Comparison of ENCODE assay signal across 19 mouse cellular contexts in the genomic region with DNA sequence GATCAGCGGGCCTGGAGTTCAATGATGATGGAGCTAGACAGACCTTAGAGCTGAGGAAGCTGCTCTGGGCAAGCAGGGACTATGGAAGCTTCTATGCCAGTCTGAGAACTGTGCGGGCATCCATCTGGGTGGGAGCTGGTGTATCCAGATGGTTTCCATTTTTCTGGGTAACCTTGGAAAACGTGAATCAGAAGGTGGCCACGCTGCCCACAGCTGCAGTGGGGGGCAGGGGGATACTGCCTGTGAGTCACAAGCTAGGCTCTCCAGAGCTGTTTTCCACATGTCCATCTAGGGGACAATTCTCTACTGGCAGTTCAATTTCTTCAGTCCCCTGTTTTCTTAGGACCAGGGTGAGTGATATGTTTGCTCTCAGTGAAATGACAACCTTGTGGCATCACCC. TPM values are rescaled to one million over a fixed set of nuclear protein-coding genes. Genes with fewer than 3 reads are reported as not detected.
DNase-seq lines count a peak whose midpoint lies in the region; ATAC-seq and TF ChIP-seq lines count a peak whose summit lies in the region.
"Had no signal": no experiment of that assay in that cellular context is flagged by ENCODE, and none has a peak within 500 bp of the region (broad histone marks: within the 10 kb centered on the region; RNA-seq: fewer than 3 reads in every experiment).

No protein-coding gene starts in this region.

- no peak overlapping the region for H3K9ac ChIP-seq in hindbrain, embryonic 14.5 days
- H3K9ac ChIP-seq: forebrain, embryonic 12.5 days; kidney, embryonic 15.5 days; liver, postnatal 0 days; midbrain, embryonic 15.5 days had no signal

- H3K4me3 ChIP-seq in hindbrain, embryonic 10.5 days: no peak overlapping the region
- H3K4me3 ChIP-seq in hindbrain, embryonic 14.5 days (replicated peaks; ENCODE audit: low read length): no peak overlapping the region
- no peak overlapping the region for H3K4me3 ChIP-seq in embryonic facial prominence, embryonic 10.5 days
- H3K4me3 ChIP-seq in myocyte: no peak overlapping the region
- H3K4me3 ChIP-seq: forebrain, embryonic 12.5 days; heart, adult 2 months; kidney, embryonic 15.5 days; megakaryocyte, embryonic 14.5 days; midbrain, embryonic 15.5 days had no signal

- intact Hi-C loops in left cerebral cortex, postnatal 36 days (cut with DNase I): no loop called here

- no peaks in the 10 kb centered on the region for H3K9me3 ChIP-seq in hindbrain, embryonic 10.5 days
- H3K9me3 ChIP-seq in hindbrain, embryonic 14.5 days (ENCODE audit: control insufficient read depth, low read length): no peaks in the 10 kb centered on the region
- H3K9me3 ChIP-seq in embryonic facial prominence, embryonic 10.5 days: no peaks in the 10 kb centered on the region
- H3K9me3 ChIP-seq: forebrain, embryonic 12.5 days; kidney, embryonic 15.5 days; megakaryocyte, embryonic 14.5 days; midbrain, embryonic 15.5 days had no signal

- no peak overlapping the region for H3K4me2 ChIP-seq in hindbrain, embryonic 14.5 days (replicated peaks)
- peak overlapping the region; percentile 26 for H3K4me2 ChIP-seq in myocyte (ENCODE audit: low read depth)
- H3K4me2 ChIP-seq: forebrain, embryonic 12.5 days; kidney, embryonic 15.5 days; midbrain, embryonic 15.5 days had no signal

- no peaks in the 10 kb centered on the region for H3K27me3 ChIP-seq in hindbrain, embryonic 10.5 days (ENCODE audit: insufficient read depth, poor library complexity, severe bottlenecking)
- H3K27me3 ChIP-seq in hindbrain, embryonic 14.5 days (ENCODE audit: control insufficient read depth, insufficient read depth, low read length): no peaks in the 10 kb centered on the region
- no peaks in the 10 kb centered on the region for H3K27me3 ChIP-seq in embryonic facial prominence, embryonic 10.5 days (replicated peaks; ENCODE audit: low read depth, poor library complexity, severe bottlenecking)
- no peaks in the 10 kb centered on the region for H3K27me3 ChIP-seq in myocyte (ENCODE audit: control insufficient read depth, insufficient read depth, insufficient read length)
- H3K27me3 ChIP-seq: kidney, embryonic 15.5 days; midbrain, embryonic 15.5 days had no signal

- no peaks in the 10 kb centered on the region for H3K79me2 ChIP-seq in myocyte (ENCODE audit: control insufficient read depth, insufficient read depth)

- H3K4me1 ChIP-seq in hindbrain, embryonic 10.5 days (replicated peaks): peaks cover 16% of the 10 kb centered on the region
- 0 out of 2 replicates have a peak, but pooled peaks cover 6% of the 10 kb centered on the region for H3K4me1 ChIP-seq in hindbrain, embryonic 14.5 days (replicated peaks; ENCODE audit: control insufficient read depth, insufficient read depth, low read length)
- H3K4me1 ChIP-seq in embryonic facial prominence, embryonic 10.5 days: peaks cover 34% of the 10 kb centered on the region

- ATAC-seq in hindbrain, embryonic 14.5 days (ENCODE audit: low FRiP score): no peak
- ATAC-seq: liver, postnatal 0 days; midbrain, embryonic 15.5 days had no signal

- H3K27ac ChIP-seq in hindbrain, embryonic 10.5 days: peak overlapping the region; percentile 29; the same call in 1 of the 2 replicates
- H3K27ac ChIP-seq in hindbrain, embryonic 14.5 days: no peak overlapping the region
- H3K27ac ChIP-seq in embryonic facial prominence, embryonic 10.5 days (replicated peaks): peak overlapping the region; percentile 89
- H3K27ac ChIP-seq: forebrain, embryonic 12.5 days; heart, adult 2 months; midbrain, embryonic 15.5 days had no signal

- no peak for DNase-seq in hindbrain, embryonic 10.5 days (ENCODE audit: low spot score)
- DNase-seq in hindbrain, embryonic 14.5 days (ENCODE audit: low spot score): no peak
- peak; percentile 76 for DNase-seq in NIH3T3 (ENCODE audit: low read depth)
- no peak for DNase-seq in embryonic facial prominence, embryonic 10.5 days (ENCODE audit: low spot score)
- no peak for DNase-seq in left cerebral cortex, postnatal 36 days (ENCODE audit: low spot score in 2 of 2)
- DNase-seq in layer of hippocampus, postnatal 36 days: no peak
- DNase-seq: cerebellum, adult 2 months; cerebellum, postnatal 36 days; gastrocnemius, postnatal 10 days; liver, postnatal 0 days; right cerebral cortex, postnatal 25 days; thymus, postnatal 14 days had no signal

- no peak for TF ChIP-seq POLR2A in myocyte (IDR thresholded peaks at IDR 0.05; ENCODE audit: insufficient read length, low read depth)

- H3ac ChIP-seq in myocyte (ENCODE audit: control insufficient read depth, insufficient read length): no peak overlapping the region

- 81% methylated on average over 4 of the region's 4 CpGs for WGBS in hindbrain, embryonic 10.5 days
- 88% methylated on average over 4 of the region's 4 CpGs for WGBS in hindbrain, embryonic 14.5 days
- 82% methylated on average over 4 of the region's 4 CpGs for WGBS in embryonic facial prominence, embryonic 10.5 days

- H3K36me3 ChIP-seq in hindbrain, embryonic 10.5 days: no peaks in the 10 kb centered on the region
- H3K36me3 ChIP-seq in hindbrain, embryonic 14.5 days (replicated peaks; ENCODE audit: control insufficient read depth, insufficient read depth): no peaks in the 10 kb centered on the region
- no peaks in the 10 kb centered on the region for H3K36me3 ChIP-seq in embryonic facial prominence, embryonic 10.5 days (replicated peaks)
- H3K36me3 ChIP-seq in myocyte (ENCODE audit: control insufficient read depth, insufficient read depth): no peaks in the 10 kb centered on the region
- H3K36me3 ChIP-seq: forebrain, embryonic 12.5 days; G1E; kidney, embryonic 15.5 days; midbrain, embryonic 15.5 days had no signal

TF ChIP-seq in myocyte, 11 proteins besides CTCF, POLR2A, EP300 and RAD21:
- TF ChIP-seq SRF (IDR thresholded peaks at IDR 0.05; ENCODE audit: control insufficient read depth, insufficient read length, low read depth): no peak
- no peak for TF ChIP-seq USF1 (IDR thresholded peaks at IDR 0.05; ENCODE audit: low read depth)
- no peak for TF ChIP-seq MYOG (IDR thresholded peaks at IDR 0.05; ENCODE audit: control insufficient read depth in 1 of 3, insufficient read depth in 1 of 3, insufficient read length in 2 of 3, low read depth in 2 of 3)
- no peak for TF ChIP-seq CEBPB (IDR thresholded peaks at IDR 0.05; ENCODE audit: insufficient read depth, poor library complexity, severe bottlenecking)
- TF ChIP-seq REST (IDR thresholded peaks at IDR 0.05; ENCODE audit: insufficient read depth, insufficient read length): no peak
- peak; percentile 50 for TF ChIP-seq TCF12 (IDR thresholded peaks at IDR 0.05; ENCODE audit: insufficient read depth, poor library complexity, severe bottlenecking)
- no peak for TF ChIP-seq E2F4 (IDR thresholded peaks at IDR 0.05; ENCODE audit: insufficient read depth)
- TF ChIP-seq TCF3 (IDR thresholded peaks at IDR 0.05; ENCODE audit: insufficient read length, low read depth): peak; percentile 22
- no peak for TF ChIP-seq POLR2AphosphoS2 (IDR thresholded peaks at IDR 0.05; ENCODE audit: insufficient read length, low read depth)
- TF ChIP-seq MYOD1 (IDR thresholded peaks at IDR 0.05; ENCODE audit: control insufficient read depth in 1 of 3, insufficient read length in 2 of 3, low read depth in 2 of 3): peak in 2 of 3 experiments; percentile 18 to 68

RNA-seq across cellular contexts. Expression of a gene that starts 49.8 kb away (rescaled TPM):
- polyA plus RNA-seq in hindbrain, embryonic 10.5 days (2016; fragmentation: Nextera tagmentation; extraction: Ambion mirVana): 193 and 195 TPM in 2 replicates
- polyA plus RNA-seq in hindbrain, embryonic 14.5 days (2014; fragmentation: Nextera tagmentation; extraction: Ambion mirVana): 177 and 179 TPM in 2 replicates
- polyA plus RNA-seq in embryonic facial prominence, embryonic 10.5 days (2016; fragmentation: Nextera tagmentation; extraction: Ambion mirVana): 193 and 200 TPM in 2 replicates
- 98.1 TPM for polyA plus RNA-seq in myocyte (2012; fragmentation: generic; extraction: Trizol)
- 100 to 1,000 TPM; 112 to 126 TPM for total RNA-seq in left cerebral cortex, postnatal 36 days (2021)
- total RNA-seq in layer of hippocampus, postnatal 36 days (2021): 100 to 1,000 TPM; 105 to 111 TPM
